Mouse (Mus musculus): ENCODE measurements at regions not wholly inside any gene's neighbourhood (a gene's known extent, or its start where the extent isn't known, plus 50 kb on each side); places are given as distances from the start of the nearest gene placed in this dataset.

DNA sequence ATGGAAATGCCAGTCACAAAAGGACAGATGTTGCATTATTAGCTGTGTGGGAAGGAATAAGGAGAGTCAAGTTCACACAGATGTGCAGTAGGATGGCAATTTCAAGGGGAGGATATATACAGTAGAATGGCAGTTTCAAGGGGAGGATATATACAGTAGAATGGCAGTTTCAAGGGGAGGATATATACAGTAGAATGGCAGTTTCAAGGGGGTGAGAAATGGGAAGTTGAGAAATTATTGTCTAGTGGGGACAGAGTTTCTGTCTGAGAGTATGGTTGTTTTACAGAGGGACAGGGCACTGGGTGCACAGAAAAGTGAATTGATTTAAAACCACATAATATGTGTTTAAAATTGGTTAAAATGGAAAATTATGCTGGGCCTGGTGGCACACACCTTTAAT, 54.8 kb upstream of the Scel start:
- Histone ChIP-seq H3K27me3 (ENCODE audit: control insufficient read depth, insufficient read depth, low read depth, low read length) (no peaks in the 10 kb centered on the region), H3K4me1 (replicated peaks; ENCODE audit: control insufficient read depth, insufficient read depth, low read length) (no peaks in the 10 kb centered on the region), H3K36me3 (ENCODE audit: control insufficient read depth, insufficient read depth, low read length) (no peaks in the 10 kb centered on the region), H3K4me3 (ENCODE audit: low read length) (no peak overlapping the region), H3K9me3 (ENCODE audit: control insufficient read depth, low read length) (no peaks in the 10 kb centered on the region), H3K27ac (ENCODE audit: low read length) (no peak overlapping the region), H3K4me2 (ENCODE audit: low read depth, low read length) (no peak overlapping the region), H3K9ac (ENCODE audit: low read length) (no peak overlapping the region)
- ATAC-seq (ENCODE audit: low read depth) = no peak

DNA sequence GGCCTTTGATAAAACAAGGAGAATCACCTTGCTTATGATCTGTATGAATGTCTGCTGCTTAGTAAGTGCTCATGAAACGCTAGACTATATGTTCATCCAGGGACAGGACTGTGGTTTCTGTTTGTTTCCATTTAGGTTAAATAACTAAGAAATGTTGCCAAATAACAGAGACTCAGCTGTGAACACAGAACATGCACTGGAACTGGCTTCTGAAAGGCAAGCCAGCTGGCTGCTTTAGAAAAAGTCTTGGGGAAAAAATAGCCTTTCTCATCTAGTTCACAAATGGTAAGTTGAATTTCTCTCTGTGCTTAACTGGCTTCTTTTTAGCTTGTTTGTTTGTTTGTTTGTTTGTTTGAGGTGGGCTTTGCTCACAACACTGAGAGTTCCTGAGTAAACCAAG, 57.0 kb upstream of the Scel start:
- Histone ChIP-seq H3K4me3 (ENCODE audit: low read length) (no peak overlapping the region), H3K4me1 (replicated peaks; ENCODE audit: control insufficient read depth, insufficient read depth, low read length) (no peaks in the 10 kb centered on the region; the same call in 1 of the 2 replicates), H3K36me3 (ENCODE audit: control insufficient read depth, insufficient read depth, low read length) (no peaks in the 10 kb centered on the region), H3K27me3 (ENCODE audit: control insufficient read depth, insufficient read depth, low read depth, low read length) (no peaks in the 10 kb centered on the region), H3K9me3 (ENCODE audit: control insufficient read depth, low read length) (no peaks in the 10 kb centered on the region), H3K27ac (ENCODE audit: low read length) (no peak overlapping the region), H3K9ac (ENCODE audit: low read length) (no peak overlapping the region), H3K4me2 (ENCODE audit: low read depth, low read length) (no peak overlapping the region)
- ATAC-seq (ENCODE audit: low read depth) = no peak
- 68% methylated on average over 1 of the region's 1 CpGs for WGBS

DNA sequence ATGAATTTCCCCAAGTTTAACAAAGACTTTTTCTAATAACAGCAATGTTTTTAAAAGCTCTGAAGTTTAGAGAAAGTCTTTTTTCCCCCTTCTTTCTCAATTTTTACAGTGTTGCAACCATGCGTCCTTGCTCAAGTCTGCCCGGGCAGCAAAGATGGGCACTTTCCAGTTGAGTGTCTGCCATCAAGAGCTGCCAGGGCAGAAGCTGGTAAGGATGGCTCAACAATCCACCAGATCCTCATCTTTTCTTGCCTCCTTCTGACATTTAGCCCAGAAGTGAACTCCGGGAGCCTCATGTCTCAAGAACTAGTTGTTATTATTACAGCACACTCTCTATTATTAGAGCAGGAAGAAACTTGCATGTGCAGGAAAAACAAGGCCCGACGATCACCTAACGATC, 62.4 kb upstream of the Scel start:
- ATAC-seq (ENCODE audit: low read depth) = no peak
- no peaks in the 10 kb centered on the region for H3K36me3 ChIP-seq (ENCODE audit: control insufficient read depth, insufficient read depth, low read length)
- no peak overlapping the region for H3K27ac ChIP-seq (ENCODE audit: low read length)
- H3K4me2 ChIP-seq (ENCODE audit: low read depth, low read length) = no peak overlapping the region
- no peak overlapping the region for H3K9ac ChIP-seq (ENCODE audit: low read length)
- no peaks in the 10 kb centered on the region; the same call in 1 of the 2 replicates for H3K4me1 ChIP-seq (replicated peaks; ENCODE audit: control insufficient read depth, insufficient read depth, low read length)
- WGBS = 88% methylated on average over 6 of the region's 6 CpGs
- H3K27me3 ChIP-seq (ENCODE audit: control insufficient read depth, insufficient read depth, low read depth, low read length) = no peaks in the 10 kb centered on the region
- no peaks in the 10 kb centered on the region for H3K9me3 ChIP-seq (ENCODE audit: control insufficient read depth, low read length)
- H3K4me3 ChIP-seq (ENCODE audit: low read length) = no peak overlapping the region

DNA sequence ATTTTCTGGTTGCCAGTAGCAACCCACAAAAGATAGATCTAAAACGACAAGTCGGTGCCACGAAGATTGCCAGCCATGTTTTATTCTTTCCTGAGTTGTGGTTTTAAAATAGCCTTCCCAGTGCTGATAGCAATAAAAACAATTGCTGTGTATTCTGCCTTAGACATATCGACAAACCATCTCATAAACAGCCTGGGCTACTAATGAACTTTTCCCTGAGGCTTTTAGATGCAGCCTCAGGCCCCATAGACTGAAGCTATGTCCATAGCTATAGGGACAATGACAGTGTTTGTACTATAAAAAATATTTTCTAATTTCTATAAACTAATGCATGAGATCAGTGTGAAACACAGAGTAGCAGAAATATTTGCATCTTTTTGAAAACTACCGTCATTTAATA, 63.7 kb upstream of the Scel start:
- no peak overlapping the region for H3K9ac ChIP-seq (ENCODE audit: low read length)
- no peak overlapping the region for H3K4me3 ChIP-seq (ENCODE audit: low read length)
- no peak overlapping the region for H3K4me2 ChIP-seq (ENCODE audit: low read depth, low read length)
- H3K36me3 ChIP-seq (ENCODE audit: control insufficient read depth, insufficient read depth, low read length) = no peaks in the 10 kb centered on the region
- H3K27ac ChIP-seq (ENCODE audit: low read length) = no peak overlapping the region
- no peaks in the 10 kb centered on the region for H3K27me3 ChIP-seq (ENCODE audit: control insufficient read depth, insufficient read depth, low read depth, low read length)
- no peaks in the 10 kb centered on the region for H3K9me3 ChIP-seq (ENCODE audit: control insufficient read depth, low read length)
- no peaks in the 10 kb centered on the region; the same call in 1 of the 2 replicates for H3K4me1 ChIP-seq (replicated peaks; ENCODE audit: control insufficient read depth, insufficient read depth, low read length)
- 67% methylated on average over 5 of the region's 5 CpGs for WGBS
- ATAC-seq (ENCODE audit: low read depth) = no peak

DNA sequence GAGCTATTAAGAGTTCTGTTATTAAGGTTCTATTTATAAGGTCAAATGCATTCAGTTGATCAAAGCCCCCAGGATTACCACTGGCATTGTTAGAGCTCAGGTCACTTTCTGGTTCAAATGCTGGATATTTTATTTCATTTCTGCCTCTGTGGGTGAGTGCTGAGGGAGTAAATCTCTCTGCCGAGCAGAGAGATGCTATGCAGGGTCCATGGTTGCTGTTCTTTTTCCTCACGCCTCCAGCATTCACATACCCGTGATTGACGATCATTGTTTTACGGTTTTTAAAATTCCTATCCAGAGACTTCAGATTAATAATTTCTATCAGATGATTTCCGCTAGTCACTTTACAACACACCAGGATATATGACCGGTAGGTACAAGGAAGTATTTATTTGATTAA, 64.1 kb upstream of the Scel start:
- H3K9ac ChIP-seq (ENCODE audit: low read length) = no peak overlapping the region
- no peaks in the 10 kb centered on the region for H3K27me3 ChIP-seq (ENCODE audit: control insufficient read depth, insufficient read depth, low read depth, low read length)
- no peaks in the 10 kb centered on the region; the same call in 1 of the 2 replicates for H3K4me1 ChIP-seq (replicated peaks; ENCODE audit: control insufficient read depth, insufficient read depth, low read length)
- H3K27ac ChIP-seq (ENCODE audit: low read length) = no peak overlapping the region
- 67% methylated on average over 7 of the region's 7 CpGs for WGBS
- H3K36me3 ChIP-seq (ENCODE audit: control insufficient read depth, insufficient read depth, low read length) = no peaks in the 10 kb centered on the region
- no peak for ATAC-seq (ENCODE audit: low read depth)
- no peak overlapping the region for H3K4me3 ChIP-seq (ENCODE audit: low read length)
- no peaks in the 10 kb centered on the region for H3K9me3 ChIP-seq (ENCODE audit: control insufficient read depth, low read length)
- H3K4me2 ChIP-seq (ENCODE audit: low read depth, low read length) = no peak overlapping the region

DNA sequence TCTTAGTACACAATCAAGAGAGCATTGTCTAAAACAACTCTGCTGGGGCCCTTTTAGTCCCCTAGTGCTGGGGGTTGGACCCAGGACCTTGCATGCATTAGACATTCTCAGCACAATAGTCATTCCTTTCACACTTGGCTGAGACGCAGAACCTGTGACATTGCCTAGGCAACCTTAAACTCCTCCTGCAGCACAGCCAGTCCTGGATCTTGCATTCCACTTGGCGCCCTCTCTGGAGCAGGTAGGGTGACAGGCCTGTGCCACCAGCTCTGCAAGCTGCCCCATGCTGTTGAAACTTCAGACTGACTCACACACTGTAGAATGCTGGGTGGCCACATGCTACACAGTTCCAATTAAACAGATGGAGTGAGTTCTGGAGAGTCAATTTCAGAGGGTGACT, 66.5 kb upstream of the Scel start:
- peak; percentile 76 for ATAC-seq (ENCODE audit: low read depth)
- no peak overlapping the region for H3K4me2 ChIP-seq (ENCODE audit: low read depth, low read length)
- WGBS = 42% methylated on average over 2 of the region's 2 CpGs
- no peaks in the 10 kb centered on the region for H3K36me3 ChIP-seq (ENCODE audit: control insufficient read depth, insufficient read depth, low read length)
- H3K27me3 ChIP-seq (ENCODE audit: control insufficient read depth, insufficient read depth, low read depth, low read length) = no peaks in the 10 kb centered on the region
- H3K27ac ChIP-seq (ENCODE audit: low read length) = no peak overlapping the region
- H3K9ac ChIP-seq (ENCODE audit: low read length) = no peak overlapping the region
- no peak overlapping the region for H3K4me3 ChIP-seq (ENCODE audit: low read length)
- H3K4me1 ChIP-seq (replicated peaks; ENCODE audit: control insufficient read depth, insufficient read depth, low read length) = no peaks in the 10 kb centered on the region; the same call in 1 of the 2 replicates
- H3K9me3 ChIP-seq (ENCODE audit: control insufficient read depth, low read length) = no peaks in the 10 kb centered on the region

DNA sequence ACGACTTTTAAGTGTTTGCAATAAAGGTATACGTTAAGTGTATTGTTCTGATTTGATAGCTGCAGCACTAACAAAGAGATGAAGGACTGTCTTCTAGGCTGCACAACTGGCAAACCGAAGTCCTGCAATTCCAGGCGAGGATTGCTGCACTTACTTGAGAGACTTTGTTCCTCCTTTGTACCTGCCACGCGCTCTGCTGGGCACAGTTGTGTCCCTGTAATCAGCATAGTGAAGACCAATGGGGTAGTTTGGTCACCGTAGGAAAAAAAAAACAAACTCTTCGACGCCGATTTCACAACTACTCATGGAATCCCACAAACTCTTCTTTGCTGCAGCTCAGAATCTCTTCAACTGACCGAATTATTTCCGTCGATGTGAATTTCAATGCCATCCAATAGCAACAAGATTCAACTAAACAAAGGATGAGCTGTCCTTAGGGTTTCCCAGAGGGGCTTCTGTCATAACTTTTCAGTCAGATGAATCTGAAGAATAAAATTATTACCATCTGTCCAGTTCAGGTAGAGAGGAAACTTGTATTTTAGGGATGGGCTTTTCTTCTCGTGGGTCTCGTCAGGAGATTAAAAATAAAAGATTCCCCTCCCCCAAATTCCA, 71.6 kb upstream of the Scel start:
- H3K27me3 ChIP-seq (ENCODE audit: control insufficient read depth, insufficient read depth, low read depth, low read length) = no peaks in the 10 kb centered on the region
- no peaks in the 10 kb centered on the region for H3K36me3 ChIP-seq (ENCODE audit: control insufficient read depth, insufficient read depth, low read length)
- no peak overlapping the region for H3K4me2 ChIP-seq (ENCODE audit: low read depth, low read length)
- WGBS = 75% methylated on average over 15 of the region's 15 CpGs
- H3K4me3 ChIP-seq (ENCODE audit: low read length) = no peak overlapping the region
- no peak overlapping the region for H3K27ac ChIP-seq (ENCODE audit: low read length)
- H3K9me3 ChIP-seq (ENCODE audit: control insufficient read depth, low read length) = no peaks in the 10 kb centered on the region
- ATAC-seq (ENCODE audit: low read depth) = no peak
- H3K9ac ChIP-seq (ENCODE audit: low read length) = no peak overlapping the region
- no peaks in the 10 kb centered on the region for H3K4me1 ChIP-seq (replicated peaks; ENCODE audit: control insufficient read depth, insufficient read depth, low read length)

DNA sequence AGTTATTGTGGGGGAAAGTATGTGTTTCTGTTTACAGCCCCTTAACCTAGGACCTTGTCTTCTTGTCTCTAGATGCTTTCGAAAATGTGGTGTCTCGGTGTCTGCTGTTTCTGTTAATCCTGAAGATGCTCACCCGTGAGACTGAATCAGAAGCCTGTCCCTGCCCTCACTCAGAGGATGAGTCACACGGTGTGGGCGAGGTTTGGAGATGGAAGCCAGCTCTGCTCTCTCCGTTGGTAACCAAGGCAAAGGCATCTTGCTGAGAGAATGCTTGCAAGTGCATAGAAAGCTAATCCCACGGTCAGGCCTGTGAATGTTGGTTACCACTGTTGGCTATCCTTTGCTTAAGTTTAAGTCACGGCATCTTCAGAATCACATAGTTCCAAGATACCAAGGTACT, 72.9 kb upstream of the Scel start:
- H3K9me3 ChIP-seq (ENCODE audit: control insufficient read depth, low read length) = no peaks in the 10 kb centered on the region
- H3K9ac ChIP-seq (ENCODE audit: low read length) = no peak overlapping the region
- H3K36me3 ChIP-seq (ENCODE audit: control insufficient read depth, insufficient read depth, low read length) = no peaks in the 10 kb centered on the region
- H3K27me3 ChIP-seq (ENCODE audit: control insufficient read depth, insufficient read depth, low read depth, low read length) = no peaks in the 10 kb centered on the region
- H3K27ac ChIP-seq (ENCODE audit: low read length) = no peak overlapping the region
- no peaks in the 10 kb centered on the region for H3K4me1 ChIP-seq (replicated peaks; ENCODE audit: control insufficient read depth, insufficient read depth, low read length)
- ATAC-seq (ENCODE audit: low read depth) = no peak
- no peak overlapping the region for H3K4me2 ChIP-seq (ENCODE audit: low read depth, low read length)
- 80% methylated on average over 8 of the region's 8 CpGs for WGBS
- no peak overlapping the region for H3K4me3 ChIP-seq (ENCODE audit: low read length)

DNA sequence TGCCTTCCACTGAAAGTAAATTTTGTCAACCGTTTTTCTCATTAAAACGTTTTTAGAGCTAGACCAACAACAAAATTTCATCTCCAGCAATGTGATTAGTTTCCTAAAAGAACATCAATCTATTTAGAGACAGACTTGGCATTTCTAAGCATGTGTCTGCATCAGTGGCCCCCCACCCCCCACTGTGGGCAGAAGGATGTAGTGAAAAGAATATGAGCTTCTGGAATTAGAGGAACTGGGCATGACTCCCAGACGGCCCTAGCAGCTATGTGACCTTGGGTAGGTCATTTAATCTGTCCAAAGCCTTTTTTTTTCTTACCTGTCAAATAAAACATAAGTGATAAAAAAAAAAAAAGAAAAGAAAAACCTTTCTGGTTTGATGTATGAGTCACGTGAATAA, 78.9 kb upstream of the Scel start:
- H3K27ac ChIP-seq (ENCODE audit: low read length) = no peak overlapping the region
- H3K36me3 ChIP-seq (ENCODE audit: control insufficient read depth, insufficient read depth, low read length) = no peaks in the 10 kb centered on the region
- no peak overlapping the region for H3K4me3 ChIP-seq (ENCODE audit: low read length)
- no peaks in the 10 kb centered on the region for H3K9me3 ChIP-seq (ENCODE audit: control insufficient read depth, low read length)
- no peak overlapping the region for H3K9ac ChIP-seq (ENCODE audit: low read length)
- H3K27me3 ChIP-seq (ENCODE audit: control insufficient read depth, insufficient read depth, low read depth, low read length) = no peaks in the 10 kb centered on the region
- ATAC-seq (ENCODE audit: low read depth) = no peak
- WGBS = 53% methylated on average over 4 of the region's 4 CpGs
- H3K4me2 ChIP-seq (ENCODE audit: low read depth, low read length) = no peak overlapping the region
- no peaks in the 10 kb centered on the region for H3K4me1 ChIP-seq (replicated peaks; ENCODE audit: control insufficient read depth, insufficient read depth, low read length)

DNA sequence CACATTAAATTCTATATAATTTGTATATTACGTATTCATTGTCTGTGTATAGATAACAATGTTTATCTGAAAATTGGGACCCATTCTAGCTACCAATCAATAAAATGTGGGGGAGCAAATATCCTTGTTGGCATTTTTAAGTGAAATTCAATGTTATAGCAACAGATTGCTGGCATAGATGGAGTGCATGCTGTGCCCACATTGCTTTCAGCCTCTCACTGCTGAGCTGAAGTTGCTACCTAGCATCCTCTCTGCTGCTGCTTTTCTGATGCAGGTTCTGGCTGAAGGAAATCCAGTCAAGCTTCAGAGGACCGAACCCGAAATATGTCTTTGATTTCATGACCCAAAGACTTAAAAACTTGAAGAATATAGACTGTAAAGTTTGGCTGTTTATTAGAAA, 80.0 kb upstream of the Scel start:
- H3K4me3 ChIP-seq (ENCODE audit: low read length) = no peak overlapping the region

More for the DNA sequence above, 80.0 kb upstream of the Scel start:
- Histone ChIP-seq H3K9me3 (ENCODE audit: control insufficient read depth, low read length) (no peaks in the 10 kb centered on the region), H3K27ac (ENCODE audit: low read length) (no peak overlapping the region), H3K4me1 (replicated peaks; ENCODE audit: control insufficient read depth, insufficient read depth, low read length) (no peaks in the 10 kb centered on the region), H3K36me3 (ENCODE audit: control insufficient read depth, insufficient read depth, low read length) (no peaks in the 10 kb centered on the region), H3K4me2 (ENCODE audit: low read depth, low read length) (no peak overlapping the region), H3K27me3 (ENCODE audit: control insufficient read depth, insufficient read depth, low read depth, low read length) (no peaks in the 10 kb centered on the region), H3K9ac (ENCODE audit: low read length) (no peak overlapping the region)
- no peak for ATAC-seq (ENCODE audit: low read depth)
- WGBS = 76% methylated on average over 3 of the region's 3 CpGs

Data from lung, embryonic 16.5 days (tissue).